Mouse (Mus musculus): Measurements from ENCODE around the gene Mau2.

The Mau2 gene

DNA sequence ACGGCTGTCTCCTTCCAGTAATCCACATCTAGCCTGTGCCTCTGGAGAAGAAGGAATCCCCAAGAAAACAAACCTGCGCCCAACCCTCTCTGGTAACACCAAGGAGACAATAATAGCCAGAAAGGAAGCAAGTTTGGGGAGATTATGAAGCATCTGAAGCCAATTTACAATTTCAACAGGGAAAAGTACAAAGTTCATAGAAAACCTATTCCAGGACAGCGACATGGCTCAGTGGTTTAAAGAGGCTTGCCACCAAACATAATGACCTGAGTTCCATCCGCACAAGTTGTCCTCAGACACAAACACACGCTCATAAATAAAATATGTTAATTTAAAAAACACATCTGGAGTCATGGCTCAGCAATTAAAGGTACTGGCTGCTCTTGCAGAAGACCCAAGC lies 67.7 kb downstream of the Mau2 start:
- in situ Hi-C loops (cut with MboI, MseI): loop anchor here (10.0 kb wide), 1 partner anchor 1510 kb away; the partner anchor contains the start of genes Ano8 and Gtpbp3

DNA sequence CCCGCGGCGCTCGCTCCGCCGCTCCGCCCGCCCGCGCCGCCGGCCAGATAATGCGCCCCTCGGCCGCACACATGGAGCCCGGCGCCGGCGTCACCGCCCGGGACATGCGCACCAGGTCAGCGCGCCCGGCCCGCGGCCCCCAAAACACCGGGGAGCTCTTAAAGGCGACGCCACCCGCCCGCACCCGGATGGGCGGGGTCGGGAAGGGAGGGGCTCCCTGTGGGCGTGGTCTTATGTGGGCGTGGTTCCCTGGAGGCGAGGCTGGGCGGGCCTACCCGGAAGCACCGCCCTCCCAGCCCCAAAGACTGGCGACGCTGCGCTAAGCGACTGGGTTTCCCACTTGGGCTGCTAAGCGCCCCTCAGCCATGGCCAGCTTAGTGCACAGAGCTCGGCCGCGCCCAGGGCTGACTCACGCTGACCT lies 68.3 kb downstream of the Mau2 start:
- in situ Hi-C loops (cut with MboI, MseI): loop anchor here (10.0 kb wide), 1 partner anchor 1511 kb away; the partner anchor contains the start of genes Ano8 and Gtpbp3

DNA sequence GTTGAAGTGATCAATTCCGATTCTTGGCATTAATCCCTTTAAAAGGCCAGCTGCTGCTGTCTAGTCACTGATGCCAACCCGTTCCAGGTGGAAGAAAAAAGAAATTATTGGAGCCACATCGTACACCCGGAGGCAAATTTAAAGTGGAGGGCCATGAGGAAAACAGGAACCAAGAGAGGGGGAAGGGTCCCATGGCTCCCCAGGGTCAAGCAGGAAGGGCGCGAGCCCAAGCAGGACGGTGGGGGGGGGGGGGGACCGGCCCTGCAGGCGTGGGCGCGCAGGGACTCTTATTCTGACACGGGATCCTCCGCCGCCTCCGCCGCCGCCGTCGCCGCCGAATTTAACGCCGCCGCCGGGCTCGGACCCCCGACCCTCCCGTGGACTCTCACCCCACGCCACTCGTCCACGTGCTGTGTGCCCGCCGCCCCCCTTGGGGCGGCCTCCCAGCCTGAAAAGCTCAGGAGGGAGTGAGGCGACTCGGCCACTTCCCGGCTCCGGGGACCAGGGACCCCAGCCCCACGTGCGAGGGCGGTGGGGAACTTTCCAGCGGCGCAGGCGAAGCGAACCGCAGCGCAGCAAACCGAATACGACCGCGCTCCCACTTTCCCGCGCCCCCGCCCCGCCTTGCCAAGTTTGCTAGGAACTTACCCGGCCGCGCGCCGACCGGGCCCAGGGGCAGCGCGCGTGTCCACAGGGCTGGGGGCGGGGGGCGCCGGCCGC lies 68.9 kb downstream of the Mau2 start:
- in situ Hi-C loops (cut with MboI, MseI): loop anchor here (10.0 kb wide), 1 partner anchor 1511 kb away; the partner anchor contains the start of genes Ano8 and Gtpbp3

GRCm38 (mm10) chr8:69973063-69973441 lies 69.5 kb downstream of the Mau2 start:
- in situ Hi-C loops (cut with MboI, MseI): loop anchor here (10.0 kb wide), 1 partner anchor 1512 kb away; the partner anchor contains the start of genes Ano8 and Gtpbp3

- in situ Hi-C loops (cut with MboI, MseI): loop anchor here (10.0 kb wide), 1 partner anchor 1514 kb away; the partner anchor contains the start of genes Ano8 and Gtpbp3
Measured at GRCm38 (mm10) chr8:69970880-69971279, 71.7 kb downstream of the Mau2 start.

GRCm38 (mm10) chr8:69967291-69967933 lies 75.1 kb downstream of the Mau2 start:
- in situ Hi-C loops (cut with MboI, MseI): no loop called here
